Mouse (Mus musculus) neutrophil, adult 65 days (primary cell): ENCODE data around the gene Iqcj. TPM values are rescaled to one million over a fixed set of nuclear protein-coding genes. Genes with fewer than 3 reads are reported as not detected.

Experiments used
- total RNA-seq: library from RNA; stranded (reverse); gene quantifications from 2 replicates; pipeline ENCODE4 v1.2.4, GENCODE M21; 2023

The Iqcj gene
- not detected in 2 replicates for total RNA-seq

GRCm38 (mm10) chr3:67892026-67892705 lies at the start of gene Iqcj, which contains the start of gene Iqschfp:
Iqcj (plus strand) TSS chr3:67892220.
Iqschfp (plus strand) TSS chr3:67892232.

GRCm38 (mm10) chr3:68064731-68065130 lies 172.7 kb downstream of the Iqcj start, which contains the start of gene Schip1:
Schip1 (plus strand) TSS chr3:68064802.

Other genes with a start within 250 kb of the Iqcj start
- not detected in 2 replicates for gene Iqschfp, start within 50 bp of the Iqcj start, total RNA-seq
- gene Schip1, start 172.6 kb downstream of the Iqcj start, total RNA-seq: 0.63 and 0.70 TPM in 2 replicates